Mouse (Mus musculus) gastrocnemius, adult 18-20 months (tissue): ENCODE results near the gene Ccdc180. TPM values are rescaled to one million over a fixed set of nuclear protein-coding genes. Genes with fewer than 3 reads are reported as not detected.
A peak's percentile ranks its signal among the peaks of the same experiment; 100 is the strongest.

Experiments
- DNase-seq: peaks from one replicate; pipeline ENCODE4 v3.0.0; 2021; ENCODE audit warnings: low spot score
- total RNA-seq, 2 experiments: library from RNA; stranded (reverse); gene quantifications; 2 replicates each; pipeline ENCODE4 v1.2.3; 2021

Ccdc180 gene
- total RNA-seq, 2 experiments from 2014 or later, result not detected

- DNase-seq, result no peak
These were observed 80.0 kb downstream of the Ccdc180 start for GRCm38 (mm10) chr4:45970048-45970560.

DNA sequence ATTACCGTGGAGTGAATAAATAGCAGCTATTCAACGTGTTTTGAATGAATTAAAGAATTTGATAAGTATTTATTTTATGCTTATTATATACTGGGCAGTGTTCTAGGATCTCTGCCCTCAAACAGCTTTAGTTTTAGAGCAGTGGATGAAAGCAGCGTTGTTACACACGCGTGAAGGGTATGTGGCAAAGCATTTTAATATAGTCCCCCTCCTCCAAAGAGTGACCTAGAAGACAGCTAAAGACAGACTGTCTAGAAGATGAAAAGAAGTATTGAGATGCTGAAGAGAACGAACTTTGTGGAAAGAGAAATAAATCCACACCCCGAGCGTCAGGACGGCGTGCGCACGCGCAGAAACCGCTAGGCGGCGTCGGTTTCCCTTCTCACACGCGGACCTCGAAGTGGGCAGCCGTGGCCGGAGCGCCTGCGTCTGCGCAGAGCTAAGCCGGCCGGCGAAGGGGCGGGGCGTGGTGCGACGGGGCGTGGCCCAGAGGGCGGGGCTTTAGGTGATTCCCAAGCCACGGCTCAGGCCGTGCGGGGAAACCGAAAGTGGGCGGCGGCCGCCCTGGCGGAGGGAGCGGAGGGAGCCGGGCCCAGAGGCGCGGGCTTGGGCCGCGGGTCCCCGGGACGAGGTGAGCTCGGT, 81.8 kb downstream of the Ccdc180 start:
- DNase-seq, result peak; percentile 100

DNA sequence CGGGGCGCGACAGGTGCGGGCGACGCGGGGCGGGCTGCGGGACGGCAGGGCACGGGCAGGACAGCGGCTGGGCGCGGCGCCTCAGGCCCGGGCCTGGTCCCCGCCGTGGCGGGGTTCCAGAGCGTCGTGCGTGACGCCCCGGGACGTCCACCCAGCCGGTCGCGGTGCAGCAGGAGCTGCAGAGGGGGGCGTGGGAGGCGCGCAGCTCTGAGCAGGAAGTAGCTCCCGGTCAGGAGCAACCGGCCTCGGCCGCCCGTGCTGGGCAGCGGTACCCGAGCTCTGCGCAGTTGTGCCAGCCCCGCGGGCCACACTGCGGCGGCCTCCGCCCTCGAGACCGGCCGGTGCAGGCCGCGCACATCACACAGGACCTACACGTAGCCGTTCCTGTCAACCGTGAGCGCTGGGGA, 82.3 kb downstream of the Ccdc180 start:
- no peak for DNase-seq

DNA sequence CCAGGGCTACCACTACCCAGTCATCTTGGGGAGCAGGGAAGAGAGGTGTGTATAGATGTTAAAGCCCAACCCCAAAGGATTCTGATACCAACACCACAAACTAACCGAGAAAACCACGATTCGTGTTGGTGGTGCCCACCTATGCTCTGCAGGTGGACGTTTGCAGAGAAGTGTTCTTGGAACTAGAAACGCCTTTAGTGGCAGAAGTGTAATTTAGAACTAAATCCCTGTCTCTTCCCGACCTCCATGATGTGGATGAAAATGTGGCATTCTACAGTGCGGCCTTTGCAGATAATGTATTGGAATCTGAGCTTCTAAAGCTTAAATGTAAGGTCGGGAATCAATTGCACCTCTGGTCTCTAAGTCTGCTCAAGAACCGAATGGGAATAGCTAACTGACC, 82.8 kb downstream of the Ccdc180 start:
- DNase-seq, result no peak

- no peak for DNase-seq
These were observed 87.0 kb downstream of the Ccdc180 start for GRCm38 (mm10) chr4:45976931-45977667.

- DNase-seq, result no peak
These were observed 89.8 kb downstream of the Ccdc180 start for GRCm38 (mm10) chr4:45979916-45980315.

GRCm38 (mm10) chr4:45981054-45981453, 91.0 kb downstream of the Ccdc180 start:
- no peak for DNase-seq

- DNase-seq, result no peak
These were observed 100.5 kb downstream of the Ccdc180 start for GRCm38 (mm10) chr4:45990427-45991135.

- no peak for DNase-seq
These were observed 108.4 kb downstream of the Ccdc180 start for GRCm38 (mm10) chr4:45998536-45998935.

Other genes starting within 250 kb of the Ccdc180 start
- under 1 TPM; 0.50 to 0.64 TPM for gene Aldh1b1, start 91.3 kb upstream of the Ccdc180 start, total RNA-seq
- not detected for gene Igfbpl1, start 63.4 kb upstream of the Ccdc180 start, total RNA-seq
- not detected for gene Stra6l, start 41.6 kb upstream of the Ccdc180 start, total RNA-seq
- 1 to 10 TPM; 7.3 to 9.7 TPM for gene Tdrd7, start 75.0 kb downstream of the Ccdc180 start, total RNA-seq
- gene Tmod1, start 148.6 kb downstream of the Ccdc180 start, total RNA-seq, result 100 to 1,000 TPM; 163 to 194 TPM
- 10 to 100 TPM; 13.1 to 16.1 TPM for gene Ncbp1, start 248.3 kb downstream of the Ccdc180 start, total RNA-seq
- gene Tstd2, start 248.4 kb downstream of the Ccdc180 start, total RNA-seq, result 10 to 100 TPM in 1 of 2 experiments, 1 to 10 TPM in 1; 9.6 to 10.2 TPM